Mouse (Mus musculus): Measurements from ENCODE around the gene Dapk2.
"Not testable (repeated sequence)": the region's sequence is repeated elsewhere in the genome, so short reads cannot be mapped to it uniquely, and the experiment has no call there.

The Dapk2 gene

GRCm38 (mm10) chr9:66274657-66275056 lies 116.6 kb downstream of the Dapk2 start:
- DNase-seq (ENCODE audit: low spot score in 2 of 2): no peak

DNA sequence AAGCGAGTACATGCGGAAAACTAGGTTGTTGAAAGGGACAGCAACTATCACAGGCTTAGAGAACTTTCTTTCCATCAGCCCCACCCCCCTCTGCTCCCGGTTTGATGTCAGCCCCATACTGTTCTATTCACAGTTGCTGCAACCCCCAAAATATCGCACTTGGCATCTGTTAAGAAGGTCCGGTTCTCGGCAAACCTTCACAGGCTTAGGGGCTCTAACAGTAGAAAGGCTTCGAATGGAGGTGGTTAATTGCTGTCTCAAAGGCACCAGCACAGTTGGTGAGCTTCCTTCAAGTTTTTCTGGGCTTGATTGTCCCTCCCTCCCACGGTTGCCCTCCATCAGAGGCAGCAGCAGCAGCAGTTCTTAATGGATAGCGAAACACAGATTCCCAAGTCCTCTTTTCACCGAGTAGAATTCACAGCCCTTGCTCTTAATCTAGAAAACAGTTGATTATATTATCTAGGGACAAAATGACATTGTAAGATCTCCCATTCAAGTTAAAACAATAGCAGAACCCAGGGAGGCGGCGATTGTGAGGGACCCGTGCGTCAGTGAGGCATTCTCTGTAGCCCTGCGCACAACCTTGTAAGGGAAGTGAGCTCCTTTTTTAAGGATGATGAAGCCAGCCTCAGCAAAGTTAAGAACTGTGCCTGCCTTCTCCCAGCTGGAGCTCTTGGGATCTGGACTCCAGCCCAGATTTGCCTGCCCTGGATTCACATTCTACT lies 117.4 kb downstream of the Dapk2 start:
- peak; percentile 53 to 57 for DNase-seq (ENCODE audit: low spot score in 2 of 2)

GRCm38 (mm10) chr9:66276062-66276461 lies 118.0 kb downstream of the Dapk2 start:
- no peak for DNase-seq (ENCODE audit: low spot score in 2 of 2)

GRCm38 (mm10) chr9:66276697-66277385 lies 118.8 kb downstream of the Dapk2 start:
- peak in 1 of 2 experiments; percentile 16 for DNase-seq (ENCODE audit: low spot score in 2 of 2)

- DNase-seq (ENCODE audit: low spot score in 2 of 2): no peak
Measured at GRCm38 (mm10) chr9:66279647-66280046, 121.6 kb downstream of the Dapk2 start.

- no peak for DNase-seq (ENCODE audit: low spot score in 2 of 2)
Measured at GRCm38 (mm10) chr9:66280496-66280895, 122.5 kb downstream of the Dapk2 start.

GRCm38 (mm10) chr9:66281501-66281951 lies 123.5 kb downstream of the Dapk2 start:
- DNase-seq (ENCODE audit: low spot score in 2 of 2): no peak

- no peak for DNase-seq (ENCODE audit: low spot score in 2 of 2)
Measured at GRCm38 (mm10) chr9:66282582-66282981, 124.6 kb downstream of the Dapk2 start.

GRCm38 (mm10) chr9:66283565-66284203 lies 125.7 kb downstream of the Dapk2 start:
- peak in 1 of 2 experiments; percentile 62 for DNase-seq (ENCODE audit: low spot score in 2 of 2)

DNA sequence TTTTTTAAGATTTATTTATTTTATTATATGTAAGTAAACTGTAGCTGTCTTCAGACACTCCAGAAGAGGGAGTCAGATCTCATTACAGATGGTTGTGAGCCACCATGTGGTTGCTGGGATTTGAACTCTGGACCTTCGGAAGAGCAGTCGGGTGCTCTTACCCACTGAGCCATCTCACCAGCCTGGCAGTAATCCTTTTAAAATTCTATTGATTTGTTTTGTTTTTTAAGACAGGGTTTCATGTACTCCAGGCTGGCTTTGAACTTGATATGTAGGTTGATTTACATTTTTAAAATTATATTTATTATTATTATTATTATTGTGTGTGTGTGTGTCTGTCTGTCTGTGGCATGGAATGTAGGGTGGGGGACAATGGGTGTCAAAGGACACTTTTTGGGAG lies 127.2 kb downstream of the Dapk2 start:
- not testable (repeated sequence) for DNase-seq (ENCODE audit: low spot score in 2 of 2)

GRCm38 (mm10) chr9:66285901-66286300 lies 127.9 kb downstream of the Dapk2 start:
- no peak for DNase-seq (ENCODE audit: low spot score in 2 of 2)

- DNase-seq (ENCODE audit: low spot score in 2 of 2): no peak
Measured at GRCm38 (mm10) chr9:66290727-66291126, 132.7 kb downstream of the Dapk2 start.

GRCm38 (mm10) chr9:66293319-66293718 lies 135.3 kb downstream of the Dapk2 start:
- no peak for DNase-seq (ENCODE audit: low spot score in 2 of 2)

GRCm38 (mm10) chr9:66294227-66294626 lies 136.2 kb downstream of the Dapk2 start:
- DNase-seq (ENCODE audit: low spot score in 2 of 2): no peak

DNA sequence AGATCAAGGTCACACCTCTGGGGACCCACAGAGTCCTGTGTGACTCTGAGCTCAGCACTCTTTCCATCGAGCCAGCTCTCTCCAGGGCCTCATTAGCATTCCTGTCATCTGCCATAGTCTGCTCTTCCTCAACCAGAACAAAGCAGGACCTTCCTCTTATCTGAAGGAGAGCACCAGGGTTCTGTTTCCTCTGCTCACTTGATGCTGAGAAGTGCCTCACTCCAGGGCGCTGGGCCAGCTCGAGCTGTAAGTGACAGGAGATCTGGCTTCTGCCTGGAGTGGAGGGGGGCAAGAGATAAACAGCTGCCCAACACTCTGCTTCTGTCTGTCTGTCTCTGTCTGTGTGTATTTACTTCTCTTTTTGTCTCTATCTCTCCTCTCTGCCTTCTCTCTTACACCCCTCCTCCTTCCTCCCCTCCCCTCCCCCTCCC lies 137.0 kb downstream of the Dapk2 start:
- DNase-seq (ENCODE audit: low spot score in 2 of 2): no peak

- no peak for DNase-seq (ENCODE audit: low spot score in 2 of 2)
Measured at GRCm38 (mm10) chr9:66295577-66296120, 137.6 kb downstream of the Dapk2 start.

GRCm38 (mm10) chr9:66298783-66299182 lies 140.8 kb downstream of the Dapk2 start:
- no peak for DNase-seq (ENCODE audit: low spot score in 2 of 2)

GRCm38 (mm10) chr9:66300448-66301027 lies 142.5 kb downstream of the Dapk2 start:
- no peak for DNase-seq (ENCODE audit: low spot score in 2 of 2)

DNA sequence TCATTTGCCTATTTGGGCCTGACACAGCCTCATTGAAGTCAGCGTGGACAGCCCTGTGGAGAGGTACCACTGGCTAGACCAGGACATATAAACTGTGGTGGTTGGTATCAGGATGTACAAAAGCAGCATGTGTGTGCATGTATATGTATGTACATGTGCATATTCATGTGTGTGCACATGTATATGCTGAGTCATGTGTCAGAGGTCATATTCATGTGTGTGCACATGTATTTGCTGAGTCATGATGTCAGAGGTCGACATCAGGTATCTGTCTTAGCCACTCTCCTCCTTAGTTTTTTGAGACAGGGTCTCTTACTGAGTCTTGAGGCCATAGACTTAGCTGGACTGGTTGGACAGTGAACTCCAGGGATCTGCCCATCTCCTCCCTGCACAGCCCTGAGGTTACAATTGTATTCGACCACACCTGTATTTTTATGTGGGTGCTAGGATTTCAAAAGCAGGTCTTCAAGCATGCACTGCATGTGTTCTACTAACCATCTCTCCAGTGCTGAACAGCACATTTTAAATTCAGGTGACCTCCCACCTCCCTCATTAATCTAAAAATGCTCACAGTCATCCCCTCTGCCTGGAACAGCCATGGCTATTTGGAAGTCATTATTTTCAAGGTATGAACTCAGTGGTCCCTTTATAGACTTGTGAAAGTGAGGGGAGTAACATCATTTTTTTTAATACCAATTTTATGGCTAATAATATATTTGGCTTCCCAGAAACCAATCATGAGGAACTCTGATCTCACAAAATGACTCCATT lies 146.5 kb downstream of the Dapk2 start:
- no peak for DNase-seq (ENCODE audit: low spot score in 2 of 2)

DNA sequence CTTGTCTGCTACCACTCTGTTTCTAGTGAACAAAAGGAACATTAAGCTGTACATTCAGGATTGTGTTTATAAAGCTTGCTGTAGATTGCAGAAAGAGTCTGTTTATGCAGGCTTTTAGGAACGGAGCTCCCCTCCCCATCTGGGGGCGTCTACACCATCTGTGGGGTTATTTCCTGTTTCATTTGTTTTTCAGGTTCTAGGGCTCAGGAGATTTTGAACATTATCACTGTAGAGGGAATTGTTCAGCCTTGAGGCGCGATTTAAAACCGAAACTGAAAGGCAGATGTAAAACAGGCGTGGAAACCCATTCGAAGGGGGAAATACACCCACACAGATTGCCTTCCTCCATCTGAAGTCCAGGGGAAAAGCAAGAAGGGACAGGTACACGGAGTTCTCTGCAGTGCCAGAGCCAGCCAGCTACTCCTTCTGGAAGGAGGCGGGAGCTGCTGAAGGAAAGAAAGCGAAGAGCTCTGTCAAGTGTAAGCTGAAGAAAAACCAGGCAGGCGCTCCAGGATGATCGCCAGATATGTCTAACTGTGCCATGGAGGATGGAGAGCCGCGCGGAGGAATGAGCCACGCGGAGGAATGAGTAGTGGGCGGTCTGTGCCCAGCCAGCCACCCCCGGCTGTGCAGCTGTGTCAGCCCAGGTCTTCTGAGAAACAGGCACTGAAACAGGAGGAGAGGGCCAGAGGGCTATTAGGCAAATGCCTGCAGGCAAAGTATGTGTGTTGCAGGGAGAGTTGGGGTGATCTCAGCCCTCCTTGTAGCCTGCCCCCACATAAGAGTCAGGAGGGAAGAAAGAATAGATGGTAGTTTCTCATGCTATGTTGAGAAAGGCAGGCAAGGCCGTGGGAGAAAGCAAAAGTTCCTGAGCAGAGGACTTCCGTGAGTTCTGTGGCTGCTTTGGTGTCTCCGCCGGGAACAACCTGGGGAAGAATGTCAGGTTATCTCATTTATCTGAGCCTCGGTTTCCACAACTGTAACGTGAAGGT lies 147.4 kb downstream of the Dapk2 start:
- peak; percentile 50 to 53 for DNase-seq (ENCODE audit: low spot score in 2 of 2)
